Mouse (Mus musculus) hindbrain, embryonic 11.5 days (tissue): Measurements from ENCODE around the gene Syt5. TPM values are rescaled to one million over a fixed set of nuclear protein-coding genes. Genes with fewer than 3 reads are reported as not detected.

ENCODE experiments used
- ATAC-seq: fragments of 200-750 bp; cut with Nextera tagmentation; 2 replicates; pipeline ENCODE4 v1.8.0; 2017; ENCODE audit warnings: mild to moderate bottlenecking, moderate TSS enrichment, moderate library complexity; ENCODE audit not compliant: low FRiP score
- DNase-seq: peaks from one replicate; pipeline ENCODE4 v3.0.0-alpha.2; 2015; ENCODE audit warnings: low spot score
- H3K27ac ChIP-seq: fragments of 300-500 bp; sonication (generic); 2 replicates; pipeline ENCODE4 v1.5.1; 2014; ENCODE audit warnings: mild to moderate bottlenecking, low read depth, low read length
- H3K27me3 ChIP-seq: fragments of 300-500 bp; sonication (generic); 2 replicates; pipeline ENCODE4 v1.6.1; 2014; ENCODE audit warnings: mild to moderate bottlenecking, low read length, moderate library complexity, mixed read lengths; ENCODE audit not compliant: control insufficient read depth, insufficient read depth
- H3K36me3 ChIP-seq: fragments of 300-500 bp; sonication (generic); 2 replicates; pipeline ENCODE4 v1.6.1; 2014; ENCODE audit warnings: mild to moderate bottlenecking, low read length, moderate library complexity, mixed read lengths; ENCODE audit not compliant: control insufficient read depth, insufficient read depth
- H3K4me1 ChIP-seq: fragments of 300-500 bp; sonication (generic); replicated peaks from 2 replicates; pipeline ENCODE4 v1.6.1; 2014; ENCODE audit warnings: low read length, mixed read lengths; ENCODE audit not compliant: control insufficient read depth, insufficient read depth
- H3K4me2 ChIP-seq: fragments of 300-500 bp; sonication (generic); replicated peaks from 2 replicates; pipeline ENCODE4 v1.6.1; 2014; ENCODE audit warnings: mild to moderate bottlenecking, low read depth, low read length
- H3K4me3 ChIP-seq: fragments of 300-500 bp; sonication (generic); 2 replicates; pipeline ENCODE4 v1.5.1; 2014; ENCODE audit warnings: low read depth, low read length
- H3K9ac ChIP-seq: fragments of 300-500 bp; sonication (generic); 2 replicates; pipeline ENCODE4 v1.6.1; 2014; ENCODE audit warnings: low read depth, low read length
- H3K9me3 ChIP-seq: fragments of 300-500 bp; sonication (generic); 2 replicates; pipeline ENCODE4 v1.6.1; 2016; ENCODE audit warnings: low read length; ENCODE audit not compliant: control insufficient read depth
- WGBS: fragments of 180-500 bp; shearing (Covaris S2); extraction: QIAGEN DNeasy Blood & Tissue Kit; methylation state at CpG from one replicate; pipeline ENCODE4 v1.1.7; 2014; 5-methylcytosine and 5-hydroxymethylcytosine counted together
- polyA plus RNA-seq: library from polyadenylated mRNA; unstranded; fragments of >200 nt; fragmentation: Nextera tagmentation; extraction: Ambion mirVana; gene quantifications from 2 replicates; pipeline ENCODE4 v1.2.1, GENCODE M21; 2014

Gene Syt5
- polyA plus RNA-seq, 1 experiment from 2014 or later, result 14.3 TPM

DNA sequence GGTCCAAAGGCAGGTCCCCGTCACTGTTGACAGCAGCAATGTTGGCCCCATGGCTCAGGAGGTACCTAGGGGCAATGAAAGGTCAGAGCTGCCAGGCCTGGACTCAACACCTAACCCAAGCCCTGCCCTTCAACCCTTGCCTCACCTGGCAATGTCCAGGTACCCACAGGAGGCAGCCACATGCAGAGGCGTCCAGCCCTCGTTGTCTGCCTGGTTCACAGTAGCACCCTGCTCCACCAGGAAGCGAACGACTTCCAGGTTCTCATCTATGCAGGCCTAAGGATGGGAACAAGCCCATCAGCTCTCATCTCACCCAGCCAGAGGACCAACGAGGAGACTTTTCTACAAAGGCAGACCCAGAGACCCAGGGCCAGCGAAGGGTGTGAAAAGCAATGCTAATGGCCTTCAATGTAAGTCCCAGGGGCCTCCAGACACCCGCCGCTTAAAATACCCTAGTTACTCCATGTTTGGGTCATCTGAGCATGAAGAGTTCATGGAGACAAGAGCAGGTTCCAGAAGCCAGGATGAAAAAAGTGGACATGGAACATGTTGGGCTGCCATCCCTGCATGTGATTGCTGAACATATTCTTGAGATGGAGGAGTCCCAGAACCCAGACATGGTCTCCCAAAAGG lies 50.0 kb downstream of the Syt5 start:
- ATAC-seq (no peak), DNase-seq (no peak)
- Histone ChIP-seq H3K4me1 (peaks cover 9% of the 10 kb centered on the region), H3K9me3 (no peaks in the 10 kb centered on the region), H3K27ac (no peak overlapping the region), H3K27me3 (no peaks in the 10 kb centered on the region), H3K4me3 (no peak overlapping the region), H3K36me3 (peaks cover 2% of the 10 kb centered on the region), H3K9ac (no peak overlapping the region), H3K4me2 (no peak overlapping the region)
- WGBS, result 89% methylated on average over 9 of the region's 9 CpGs

DNA sequence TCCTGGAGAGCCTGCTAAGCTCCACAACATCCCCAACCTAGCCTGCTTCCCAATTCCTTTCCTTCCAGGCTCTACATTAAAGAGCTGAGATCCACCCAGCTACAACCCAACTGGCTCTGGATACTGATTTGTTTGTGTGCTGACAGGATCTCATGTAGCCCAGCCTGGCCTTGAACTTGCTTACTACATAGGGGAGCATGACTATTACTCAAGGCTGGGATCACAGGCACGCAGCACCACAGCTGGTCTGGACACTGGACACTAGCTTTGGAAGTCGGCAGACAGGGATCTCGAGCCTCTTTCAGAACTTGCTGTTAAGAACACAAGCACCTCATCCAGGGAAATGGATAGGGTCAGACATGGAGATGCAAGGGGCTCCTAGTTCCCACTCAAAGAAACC lies 50.9 kb downstream of the Syt5 start:
- H3K9me3 ChIP-seq, result no peaks in the 10 kb centered on the region
- H3K4me1 ChIP-seq, result peaks cover 9% of the 10 kb centered on the region
- ATAC-seq (no peak), DNase-seq (no peak)
- H3K4me3 ChIP-seq, result no peak overlapping the region
- no peaks in the 10 kb centered on the region for H3K27me3 ChIP-seq
- no peak overlapping the region for H3K9ac ChIP-seq
- H3K36me3 ChIP-seq, result peaks cover 2% of the 10 kb centered on the region
- WGBS, result 95% methylated on average over 3 of the region's 3 CpGs
- H3K4me2 ChIP-seq, result no peak overlapping the region
- H3K27ac ChIP-seq, result no peak overlapping the region

DNA sequence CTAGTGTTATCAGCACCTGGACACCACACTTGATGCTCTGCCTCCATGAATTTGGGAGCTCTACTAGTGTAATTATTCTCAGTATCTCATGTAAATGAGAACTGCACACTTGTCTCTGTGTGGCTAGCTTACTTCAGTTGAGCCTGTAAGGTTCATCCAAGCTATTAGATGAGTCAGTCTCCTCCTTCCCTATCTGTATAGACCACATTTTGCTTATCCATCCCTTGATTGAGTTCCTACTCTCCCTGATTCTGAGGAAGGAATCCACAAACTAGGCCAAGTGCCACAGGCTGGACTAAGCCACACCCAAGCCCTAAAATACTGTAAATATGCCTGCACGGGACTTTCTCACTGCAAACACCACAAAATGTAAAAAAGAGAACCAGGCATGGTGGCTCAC lies 53.4 kb downstream of the Syt5 start:
- Histone ChIP-seq H3K27ac (no peak overlapping the region), H3K27me3 (no peaks in the 10 kb centered on the region), H3K4me2 (no peak overlapping the region), H3K9ac (no peak overlapping the region), H3K36me3 (peaks cover 8% of the 10 kb centered on the region), H3K9me3 (no peaks in the 10 kb centered on the region), H3K4me3 (no peak overlapping the region), H3K4me1 (peaks cover 3% of the 10 kb centered on the region)
- 89% methylated on average over 1 of the region's 1 CpGs for WGBS
- no peak for DNase-seq
- ATAC-seq, result no peak

DNA sequence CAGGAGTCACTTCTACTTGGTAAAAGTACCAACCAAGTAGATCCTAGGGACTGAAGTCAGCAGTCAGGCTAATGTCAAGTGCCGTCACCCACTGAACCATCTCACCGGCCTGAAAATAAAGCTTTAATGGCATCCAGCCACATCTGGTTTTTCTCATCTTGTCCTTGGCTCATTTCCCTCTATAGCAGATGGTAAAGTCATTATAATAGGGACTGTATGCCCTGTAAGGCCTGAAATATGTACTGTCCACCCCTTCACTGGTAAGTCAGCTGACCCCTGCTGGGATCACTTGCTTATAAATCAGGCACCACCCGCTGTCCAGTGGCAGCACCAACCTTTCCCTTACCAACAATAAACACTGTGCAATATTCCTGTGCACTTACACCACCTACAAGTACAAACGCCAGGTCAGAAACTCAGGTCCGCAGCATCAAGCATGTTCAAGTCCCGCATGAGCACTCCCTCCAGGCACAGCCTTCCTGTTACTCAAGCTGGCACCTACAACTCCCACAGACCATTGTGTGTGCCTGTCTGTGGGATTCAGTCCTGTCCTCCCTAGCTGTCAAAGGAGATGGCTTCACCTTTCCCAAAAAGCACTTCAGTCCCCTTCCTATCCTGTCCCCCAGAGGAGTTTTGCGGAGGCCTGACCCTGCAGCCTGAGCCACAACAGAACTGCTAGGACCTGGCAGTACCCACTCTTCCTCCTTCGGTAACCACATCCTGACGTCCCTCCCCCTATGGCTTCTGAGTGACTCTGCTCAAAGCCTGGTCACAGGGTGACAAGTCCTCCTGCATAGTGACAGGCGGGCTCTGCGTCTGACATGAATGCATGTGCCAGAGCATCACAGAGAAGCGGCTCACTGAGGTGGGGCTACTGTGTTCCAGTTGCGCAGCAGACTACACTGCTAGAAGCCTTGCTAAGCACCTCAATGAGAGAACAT lies 54.8 kb downstream of the Syt5 start:
- peaks cover 8% of the 10 kb centered on the region for H3K36me3 ChIP-seq

DNA sequence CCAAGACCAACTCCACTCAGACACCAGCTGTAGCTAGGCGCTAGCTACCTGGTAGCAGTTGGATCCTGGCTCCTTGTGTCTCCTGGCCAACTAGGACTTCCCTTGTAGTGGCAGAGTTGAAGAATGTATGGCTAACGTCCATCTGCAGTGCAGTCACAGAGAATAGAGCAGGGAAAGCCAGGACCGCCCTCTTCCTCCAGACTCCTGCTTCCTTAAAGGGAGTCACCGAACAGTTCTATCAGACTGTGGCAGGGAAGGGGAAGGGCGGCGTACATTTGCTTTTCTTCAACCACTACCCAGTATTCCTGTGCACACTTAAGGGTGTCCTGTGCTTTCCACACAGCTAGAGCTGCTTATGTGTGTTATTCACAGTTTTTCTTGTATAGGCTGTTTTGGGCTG lies 56.0 kb downstream of the Syt5 start:
- DNase-seq, result no peak
- peaks cover 8% of the 10 kb centered on the region for H3K36me3 ChIP-seq
- ATAC-seq, result no peak

More for the DNA sequence above, 54.8 kb downstream of the Syt5 start:
- ATAC-seq (no peak), DNase-seq (no peak)
- Histone ChIP-seq H3K4me3 (no peak overlapping the region), H3K9ac (no peak overlapping the region), H3K27me3 (no peaks in the 10 kb centered on the region), H3K4me2 (no peak overlapping the region), H3K27ac (no peak overlapping the region), H3K9me3 (no peaks in the 10 kb centered on the region), H3K4me1 (no peaks in the 10 kb centered on the region)
- 87% methylated on average over 13 of the region's 13 CpGs for WGBS

More for the DNA sequence above, 56.0 kb downstream of the Syt5 start:
- 87% methylated on average over 6 of the region's 6 CpGs for WGBS
- no peaks in the 10 kb centered on the region for H3K27me3 ChIP-seq
- H3K4me2 ChIP-seq, result no peak overlapping the region
- no peak overlapping the region for H3K4me3 ChIP-seq
- H3K9ac ChIP-seq, result no peak overlapping the region
- no peak overlapping the region for H3K27ac ChIP-seq
- H3K9me3 ChIP-seq, result no peaks in the 10 kb centered on the region
- no peaks in the 10 kb centered on the region for H3K4me1 ChIP-seq

Other genes with a start within 250 kb of the Syt5 start
- not detected in 2 replicates for gene Ncr1, start 209.8 kb downstream of the Syt5 start, polyA plus RNA-seq
- gene Gp6, start 149.8 kb downstream of the Syt5 start, polyA plus RNA-seq, result 0.73 and 1.2 TPM in 2 replicates
- gene Rdh13, start 101.9 kb downstream of the Syt5 start, polyA plus RNA-seq, result 28.3 and 29.1 TPM in 2 replicates
- 4.6 and 4.9 TPM in 2 replicates for gene Eps8l1, start 86.9 kb downstream of the Syt5 start, polyA plus RNA-seq
- 38.8 and 44.0 TPM in 2 replicates for gene Ppp1r12c, start 45.9 kb downstream of the Syt5 start, polyA plus RNA-seq
- 18.1 and 27.4 TPM in 2 replicates for gene Tnnt1, start 31.2 kb downstream of the Syt5 start, polyA plus RNA-seq
- gene Tnni3, start 23.3 kb downstream of the Syt5 start, polyA plus RNA-seq, result 1.8 and 2.5 TPM in 2 replicates
- 1.2 and 1.3 TPM in 2 replicates for gene Dnaaf3, start 15.1 kb downstream of the Syt5 start, polyA plus RNA-seq
- 0.11 TPM in 1 of 2 replicates, not detected in the other for gene Ptprh, start 56.5 kb upstream of the Syt5 start, polyA plus RNA-seq
- 3.2 and 3.3 TPM in 2 replicates for gene Tmem86b, start 83.9 kb upstream of the Syt5 start, polyA plus RNA-seq
- 6.0 and 8.1 TPM in 2 replicates for gene Ppp6r1, start 111.5 kb upstream of the Syt5 start, polyA plus RNA-seq
- 112 and 114 TPM in 2 replicates for gene Hspbp1, start 137.5 kb upstream of the Syt5 start, polyA plus RNA-seq
- gene Brsk1, start 143.1 kb upstream of the Syt5 start, polyA plus RNA-seq, result 3.1 and 5.1 TPM in 2 replicates
- gene Tmem150b, start 177.7 kb upstream of the Syt5 start, polyA plus RNA-seq, result 0.22 and 0.26 TPM in 2 replicates
- 64.3 and 69.2 TPM in 2 replicates for gene Kmt5c, start 192.6 kb upstream of the Syt5 start, polyA plus RNA-seq
- gene Cox6b2, start 205.6 kb upstream of the Syt5 start, polyA plus RNA-seq, result 28.0 and 28.5 TPM in 2 replicates
- gene Fam71e2, start 223.8 kb upstream of the Syt5 start, polyA plus RNA-seq, result not detected in 2 replicates
- 0.08 and 0.14 TPM in 2 replicates for gene Il11, start 235.3 kb upstream of the Syt5 start, polyA plus RNA-seq
- gene Tmem190, start 235.4 kb upstream of the Syt5 start, polyA plus RNA-seq, result not detected in 2 replicates
- 0.78 and 0.93 TPM in 2 replicates for gene Tmem238, start 242.1 kb upstream of the Syt5 start, polyA plus RNA-seq
- gene Rpl28, start 245.3 kb upstream of the Syt5 start, polyA plus RNA-seq, result 186 and 191 TPM in 2 replicates